Mouse (Mus musculus): ENCODE results near the gene Dus4l.

Gene Dus4l

DNA sequence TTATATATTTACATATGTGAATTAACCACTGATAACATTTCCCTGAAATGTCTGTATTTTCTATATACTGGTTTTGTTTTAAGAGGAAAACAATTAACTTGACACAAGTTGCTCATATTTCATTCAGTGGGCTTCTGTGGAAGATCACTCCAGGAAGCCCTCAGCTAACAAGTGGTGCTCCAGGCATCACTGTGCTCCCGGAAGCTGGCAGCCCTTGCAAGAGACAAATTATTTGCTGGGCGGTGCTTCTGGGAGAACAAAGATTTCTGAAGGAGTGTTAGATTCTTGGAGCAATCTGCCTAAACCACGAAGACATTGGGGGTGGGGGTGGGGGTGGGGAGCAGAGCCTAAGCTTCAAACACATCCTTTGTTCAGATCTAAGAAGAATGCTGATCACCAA, 62.6 kb downstream of the Dus4l start:
- WGBS: 36% methylated on average over 3 of the region's 3 CpGs
